Mouse (Mus musculus): ENCODE results near the gene Myo1f. TPM values are rescaled to one million over a fixed set of nuclear protein-coding genes. Genes with fewer than 3 reads are reported as not detected.

Gene Myo1f
- total and polyA plus RNA-seq, 3 experiments = 0.08 to 0.40 TPM; not detected in 1

- no peak for DNase-seq (ENCODE audit: low read depth, low spot score)
- peaks cover 0 to 12% of the 10 kb centered on the region in 2 experiments; a peak in 2 of 4 replicates for H3K4me1 ChIP-seq (ENCODE audit: control insufficient read depth in 1 of 2, insufficient read depth in 2 of 2, low read length in 2 of 2)
- peak overlapping the region; percentile 74 to 82 for H3K4me3 ChIP-seq (ENCODE audit: control insufficient read depth in 1 of 2, insufficient read depth in 1 of 2, low read depth in 2 of 2, low read length in 2 of 2)
- no peaks in the 10 kb centered on the region for H3K9me3 ChIP-seq (replicated peaks; ENCODE audit: insufficient read depth, low read length)
- peaks cover 1% of the 10 kb centered on the region; the same call in 1 of the 2 replicates for H3K79me2 ChIP-seq (ENCODE audit: control insufficient read depth, insufficient read depth, low read length, poor library complexity)
- H3K27me3 ChIP-seq (ENCODE audit: control insufficient read depth in 1 of 2, insufficient read depth in 2 of 2, low read length in 2 of 2) = no peaks in the 10 kb centered on the region
- H3K27ac ChIP-seq (ENCODE audit: control insufficient read depth, low read depth, low read length) = peak overlapping the region; percentile 95
- peak overlapping the region; percentile 92 for H3K9ac ChIP-seq (ENCODE audit: control insufficient read depth, low read depth, low read length, poor library complexity, severe bottlenecking)
- peaks cover 0 to 7% of the 10 kb centered on the region in 2 experiments; a peak in 2 of 4 replicates for H3K36me3 ChIP-seq (ENCODE audit: control insufficient read depth in 1 of 2, insufficient read depth in 2 of 2, low read length in 2 of 2)
- no peak for TF ChIP-seq CHD1 (IDR thresholded peaks at IDR 0.05; ENCODE audit: low read depth, low read length)
- no peak for TF ChIP-seq POLR2AphosphoS5 (IDR thresholded peaks at IDR 0.05; ENCODE audit: borderline replicate concordance, low read depth, low read length)
- TF ChIP-seq SMC3 (IDR thresholded peaks at IDR 0.05; ENCODE audit: low read depth, low read length) = no peak
- no peak for TF ChIP-seq POLR2AphosphoS2 (IDR thresholded peaks at IDR 0.05; ENCODE audit: low read length)
- TF ChIP-seq ZNF384 (IDR thresholded peaks at IDR 0.05; ENCODE audit: low read depth, low read length) = peak; percentile 51
- no peak for TF ChIP-seq MYC (IDR thresholded peaks at IDR 0.05; ENCODE audit: low read depth, low read length)
- TF ChIP-seq JUND (IDR thresholded peaks at IDR 0.05; ENCODE audit: low read depth, low read length) = 0 out of 2 replicates have a peak, but pooled peaks have one; percentile 53
- no peak; the same call in 1 of the 2 replicates for TF ChIP-seq USF1 (IDR thresholded peaks at IDR 0.05; ENCODE audit: low read depth, low read length)
- no peak for TF ChIP-seq KAT2A (conservative IDR thresholded peaks at IDR 0.05; ENCODE audit: low read depth, low read length)
- TF ChIP-seq BHLHE40 (IDR thresholded peaks at IDR 0.05; ENCODE audit: borderline replicate concordance, low read depth, low read length) = no peak
- TF ChIP-seq MAZ (IDR thresholded peaks at IDR 0.05; ENCODE audit: low read depth, low read length) = no peak
- no peak for TF ChIP-seq MYB (IDR thresholded peaks at IDR 0.05; ENCODE audit: low read depth, low read length)
- no peak for TF ChIP-seq TCF12 (IDR thresholded peaks at IDR 0.05; ENCODE audit: low read depth, low read length)
- no peak for TF ChIP-seq MAX (IDR thresholded peaks at IDR 0.05; ENCODE audit: low read length)
- TF ChIP-seq NRF1 (IDR thresholded peaks at IDR 0.05; ENCODE audit: insufficient read depth, low read depth, low read length, poor library complexity, severe bottlenecking) = no peak
- no peak for TF ChIP-seq E2F4 (IDR thresholded peaks at IDR 0.05; ENCODE audit: borderline replicate concordance, low read depth, low read length)
- no peak for TF ChIP-seq MEF2A (IDR thresholded peaks at IDR 0.05; ENCODE audit: extremely low read depth, insufficient replicate concordance, low read depth, low read length, poor library complexity, severe bottlenecking)
- no peak for TF ChIP-seq ZC3H11A (IDR thresholded peaks at IDR 0.05; ENCODE audit: low read depth, low read length)
- TF ChIP-seq POLR2A (IDR thresholded peaks at IDR 0.05; ENCODE audit: control insufficient read depth in 1 of 2, insufficient read depth in 1 of 2, low read depth in 1 of 2, low read length in 2 of 2, poor library complexity in 1 of 2) = no peak; a peak in 1 of 4 replicates
- TF ChIP-seq RAD21 (IDR thresholded peaks at IDR 0.05; ENCODE audit: low read depth, low read length) = no peak
- TF ChIP-seq HCFC1 (IDR thresholded peaks at IDR 0.05; ENCODE audit: low read depth, low read length) = no peak
- peak; percentile 46; the same call in 1 of the 2 replicates for TF ChIP-seq RCOR1 (IDR thresholded peaks at IDR 0.05; ENCODE audit: low read depth, low read length)
- TF ChIP-seq TAL1 (IDR thresholded peaks at IDR 0.05; ENCODE audit: low read length) = no peak
- no peak for TF ChIP-seq ZKSCAN1 (IDR thresholded peaks at IDR 0.05; ENCODE audit: low read depth, low read length)
- no peak for TF ChIP-seq USF2 (IDR thresholded peaks at IDR 0.05; ENCODE audit: borderline replicate concordance in 1 of 2, insufficient read depth in 1 of 2, low read depth in 1 of 2, low read length in 2 of 2)
- no peak for TF ChIP-seq CTCF (IDR thresholded peaks at IDR 0.05 in 2 of 3, conservative IDR thresholded peaks at IDR 0.05 in 1 of 3; ENCODE audit: control insufficient read depth in 1 of 3, insufficient read depth in 1 of 3, low read depth in 2 of 3, low read length in 3 of 3, poor library complexity in 1 of 3, severe bottlenecking in 1 of 3)
- TF ChIP-seq ELF1 (IDR thresholded peaks at IDR 0.05; ENCODE audit: low read depth, low read length) = no peak
- no peak for TF ChIP-seq MAFK (IDR thresholded peaks at IDR 0.05; ENCODE audit: borderline replicate concordance, low read depth, low read length)
- peak; percentile 86 for TF ChIP-seq GATA1 (IDR thresholded peaks at IDR 0.05; ENCODE audit: low read depth, low read length)
- TF ChIP-seq EP300 (IDR thresholded peaks at IDR 0.05; ENCODE audit: low read depth in 1 of 2, low read length in 2 of 2) = peak in 1 of 2 experiments; percentile 62; a peak in 3 of 4 replicates
- TF ChIP-seq ETS1 (IDR thresholded peaks at IDR 0.05; ENCODE audit: low read depth, low read length) = peak; percentile 51
- TF ChIP-seq CHD2 (IDR thresholded peaks at IDR 0.05; ENCODE audit: low read length) = no peak
- TF ChIP-seq MXI1 (IDR thresholded peaks at IDR 0.05; ENCODE audit: low read depth, low read length) = no peak
- TF ChIP-seq SIN3A (IDR thresholded peaks at IDR 0.05; ENCODE audit: low read length) = peak; percentile 50; the same call in 1 of the 2 replicates
- TF ChIP-seq GABPA (IDR thresholded peaks at IDR 0.05; ENCODE audit: low read depth, low read length) = no peak
- TF ChIP-seq TBP (IDR thresholded peaks at IDR 0.05; ENCODE audit: low read depth, low read length) = no peak
- no peak for TF ChIP-seq ZMIZ1 (IDR thresholded peaks at IDR 0.05; ENCODE audit: low read depth, low read length)
Observed at GRCm38 (mm10) chr17:33629487-33630125, 74.1 kb downstream of the Myo1f start.

All from MEL (cell line).